Mouse (Mus musculus) gastrocnemius, adult 8-10 months (tissue): ENCODE results near the gene Wdr1. TPM values are rescaled to one million over a fixed set of nuclear protein-coding genes. Genes with fewer than 3 reads are reported as not detected.
A peak's percentile ranks its signal among the peaks of the same experiment; 100 is the strongest.
"Not testable (repeated sequence)": the region's sequence is repeated elsewhere in the genome, so short reads cannot be mapped to it uniquely, and the experiment has no call there.

ENCODE experiments used
- DNase-seq, 2 experiments: peaks; one replicate each; pipeline ENCODE4 v3.0.0; 2022; ENCODE audit warnings: low spot score in 2 of 2
- total RNA-seq, 4 experiments: library from RNA; stranded (reverse); gene quantifications; 2 replicates each; pipeline ENCODE4 v1.2.4; 2022

Wdr1 gene
- 10 to 100 TPM; 35.3 to 43.7 (median 38.8) TPM for total RNA-seq

DNA sequence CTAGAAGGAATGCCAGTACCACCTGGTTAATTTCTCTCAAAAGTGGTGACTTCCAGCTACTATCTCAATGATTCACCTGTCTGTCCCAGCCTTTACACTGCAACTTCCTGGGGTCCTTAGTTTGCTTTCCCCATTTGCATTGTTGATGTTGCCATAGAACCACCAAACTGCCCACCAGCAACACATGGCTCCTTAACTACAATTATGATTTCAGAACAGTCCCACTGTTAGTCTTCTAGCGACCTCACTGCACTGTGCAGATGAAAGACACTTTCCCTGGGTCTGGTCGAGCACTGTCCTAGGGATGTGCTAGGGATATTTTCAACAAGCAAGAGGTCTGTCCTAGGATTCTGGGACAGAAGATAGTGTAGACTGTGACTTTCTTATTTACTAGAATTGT lies at the start of gene Wdr1:
Wdr1 (minus strand) TSS at position 101 of the 400 bp plus-strand sequence.
- no peak for DNase-seq

DNA sequence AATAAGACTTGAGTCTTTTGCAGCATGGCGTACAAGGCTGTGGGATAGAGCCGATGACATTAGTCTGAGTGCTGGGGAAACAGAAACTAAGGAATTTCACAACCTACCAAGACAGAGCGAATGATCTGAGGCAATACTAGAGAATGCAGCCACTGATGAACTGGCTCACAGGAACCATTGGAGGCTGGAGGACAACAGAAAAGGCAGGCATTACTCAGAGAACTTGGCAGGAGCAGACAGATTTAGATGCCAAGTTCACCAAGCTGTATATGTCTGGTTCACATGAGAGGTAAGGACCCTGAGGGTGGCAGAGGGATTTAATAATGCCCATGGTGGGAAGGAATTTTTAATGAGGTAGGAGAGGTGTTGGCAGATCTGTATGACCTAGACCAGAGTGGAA lies 48.1 kb upstream of the Wdr1 start:
- no peak for DNase-seq

DNA sequence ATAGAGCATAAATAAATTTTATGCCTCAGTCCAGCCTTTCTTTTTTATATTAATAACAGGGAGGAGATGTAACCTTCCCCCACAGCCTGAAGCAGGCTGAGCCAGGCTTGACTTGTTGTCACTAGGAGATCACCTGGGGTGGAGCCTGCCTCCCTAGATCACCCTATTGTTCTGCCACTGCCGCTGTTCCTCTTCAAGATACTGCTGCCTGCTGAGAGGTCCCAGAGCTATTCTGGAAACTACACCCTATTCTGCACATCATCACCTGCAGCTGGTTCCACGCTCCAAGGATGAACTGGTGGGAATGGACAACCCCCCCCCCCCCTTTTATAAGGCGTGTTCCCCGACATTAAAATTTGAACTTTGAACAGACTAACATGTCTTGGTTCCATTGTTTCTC lies 45.2 kb upstream of the Wdr1 start:
- not testable (repeated sequence) for DNase-seq

DNA sequence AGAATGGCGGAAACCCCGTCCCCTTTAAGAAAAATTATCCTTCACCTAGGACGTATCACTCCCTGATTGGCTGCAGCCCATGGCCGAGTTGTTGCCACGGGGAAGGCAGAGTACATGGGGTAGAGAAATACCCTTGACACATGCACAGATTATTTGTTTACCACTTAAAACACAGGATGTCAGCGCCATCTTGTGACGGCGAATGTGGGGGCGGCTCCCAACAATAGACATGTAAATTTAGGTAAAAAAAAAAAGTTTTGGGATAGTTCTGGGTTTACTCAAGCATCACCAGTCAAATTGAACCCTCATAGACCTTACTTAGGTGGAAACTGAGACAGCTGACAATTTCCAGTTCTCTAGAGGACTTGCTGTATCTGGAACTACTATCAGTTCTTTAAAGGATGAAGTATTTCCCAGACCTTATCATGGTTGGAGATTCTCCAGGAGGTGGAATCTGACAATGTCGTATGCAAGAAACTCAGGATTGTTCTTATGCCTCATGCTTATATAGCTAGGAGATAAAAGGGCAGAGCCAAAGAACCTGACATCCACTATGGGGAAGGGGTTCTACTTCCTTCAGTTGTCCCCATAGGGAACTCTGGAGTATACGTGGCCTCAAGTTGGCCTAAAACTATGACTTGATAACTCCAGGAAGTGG lies 35.8 kb upstream of the Wdr1 start:
- no peak for DNase-seq

DNA sequence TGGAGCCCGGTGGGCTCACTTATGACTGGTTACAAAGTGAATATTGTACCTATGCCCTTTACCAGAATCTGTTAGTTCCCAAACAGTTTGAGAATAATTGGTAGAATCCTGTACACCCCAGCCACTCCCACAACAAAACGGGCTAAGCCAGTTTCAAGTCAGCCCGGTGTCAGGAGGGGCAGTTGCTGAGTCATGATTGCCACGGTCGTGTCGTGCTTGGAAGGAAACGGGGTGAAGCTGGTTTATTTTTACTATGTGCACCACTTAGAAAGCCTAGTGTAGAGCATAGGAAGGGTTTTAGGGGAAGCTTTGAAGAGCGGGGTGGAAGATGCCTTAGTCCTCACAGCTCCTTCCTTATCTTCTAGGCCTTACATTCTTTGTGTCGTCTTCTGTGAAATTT lies 25.9 kb upstream of the Wdr1 start:
- no peak for DNase-seq

DNA sequence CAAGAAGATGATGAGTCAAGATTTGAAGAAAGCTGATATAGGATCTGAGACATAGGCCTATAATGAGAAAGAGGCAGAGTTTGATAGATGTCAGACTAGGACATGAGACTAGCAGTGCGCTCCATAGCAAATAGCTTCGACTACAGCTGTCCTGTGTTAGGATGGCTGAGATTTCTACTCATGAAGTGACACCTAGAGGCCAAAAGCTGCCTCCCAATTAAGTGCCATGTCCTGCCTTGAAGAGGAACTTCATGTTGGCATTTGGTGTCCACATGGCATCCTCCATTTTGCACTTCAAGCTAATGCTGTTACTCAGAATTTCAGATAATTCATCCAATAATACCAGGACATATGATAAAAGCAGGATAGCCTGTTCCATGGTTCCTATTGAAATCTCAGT lies 22.4 kb upstream of the Wdr1 start:
- DNase-seq, result no peak

DNA sequence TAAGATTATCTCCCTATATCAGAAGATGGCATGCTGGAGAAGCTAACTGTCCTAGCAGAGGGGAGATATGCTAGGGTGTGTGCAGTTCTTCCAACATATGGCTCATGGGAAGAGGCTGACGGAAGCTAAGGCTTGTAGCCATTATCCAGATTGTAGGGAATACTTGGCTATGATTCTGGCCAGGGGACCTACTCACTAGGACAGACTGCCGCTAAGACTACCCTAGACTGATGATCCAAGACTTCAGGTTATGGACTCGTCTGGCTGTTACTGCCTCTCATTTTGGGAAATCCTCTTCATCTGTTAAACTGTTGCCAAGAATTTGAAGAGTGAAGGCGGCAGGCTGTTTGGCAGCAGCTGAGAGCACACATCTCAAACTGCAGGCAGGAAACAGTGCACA lies 20.0 kb upstream of the Wdr1 start:
- DNase-seq, result no peak

DNA sequence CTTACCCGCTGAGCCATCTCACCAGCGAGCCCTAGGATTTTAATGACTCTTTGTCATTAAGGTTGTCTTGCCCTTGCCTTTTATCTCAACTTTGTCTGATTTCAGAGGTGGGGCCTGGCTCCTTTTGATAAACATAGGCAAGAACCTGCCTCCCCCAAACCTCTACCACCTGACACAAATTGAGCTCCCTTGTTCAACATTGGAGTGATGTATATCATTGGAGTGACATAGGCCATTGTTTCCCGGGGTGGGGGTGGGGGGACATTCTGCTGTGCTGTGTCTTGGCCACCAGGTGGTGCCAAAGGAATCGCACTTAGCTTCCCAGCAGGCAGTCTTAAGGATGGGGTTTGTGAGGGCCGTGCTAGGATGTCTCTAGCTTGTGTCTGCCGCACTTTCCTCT lies 17.7 kb upstream of the Wdr1 start:
- no peak for DNase-seq

DNA sequence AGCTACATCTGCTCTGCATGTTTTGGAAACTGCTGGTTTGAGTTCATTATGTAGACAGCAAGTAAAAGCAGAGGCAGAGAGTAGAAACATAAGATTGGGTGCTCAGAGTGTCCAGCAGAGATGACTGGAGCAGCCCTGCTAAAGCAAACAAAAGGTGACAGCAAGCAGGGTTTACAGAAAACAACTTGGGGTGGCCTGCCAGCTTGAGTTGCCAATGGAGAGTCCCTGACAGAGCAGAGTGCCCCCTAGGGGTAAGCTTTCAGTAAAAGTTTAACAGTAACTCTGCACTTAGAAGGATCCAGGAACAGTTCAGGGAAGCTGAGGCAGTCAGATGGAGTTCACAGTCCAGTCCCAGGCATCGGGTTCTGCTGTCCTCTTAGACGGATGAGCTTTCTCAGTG lies 7.9 kb upstream of the Wdr1 start:
- no peak for DNase-seq

DNA sequence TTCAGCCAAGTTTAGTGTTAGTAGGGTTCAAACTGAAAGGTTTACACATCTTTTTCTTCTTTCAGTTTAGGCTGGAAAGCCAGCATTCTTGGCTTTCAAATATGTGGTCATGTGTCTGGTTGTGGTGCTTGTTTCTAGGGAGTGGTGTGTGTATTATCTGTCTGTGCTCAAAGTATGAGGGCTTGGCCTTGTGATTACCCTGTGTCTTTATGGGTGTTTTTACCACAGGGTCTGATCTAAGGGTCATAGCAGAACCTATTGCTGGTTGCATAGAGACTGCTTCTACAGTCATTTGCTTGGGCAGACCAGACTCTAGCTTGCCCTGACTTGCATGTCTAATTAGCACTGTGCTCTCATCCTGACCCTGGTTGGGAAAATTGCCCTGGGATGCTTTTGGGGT lies 5.6 kb upstream of the Wdr1 start:
- no peak for DNase-seq

DNA sequence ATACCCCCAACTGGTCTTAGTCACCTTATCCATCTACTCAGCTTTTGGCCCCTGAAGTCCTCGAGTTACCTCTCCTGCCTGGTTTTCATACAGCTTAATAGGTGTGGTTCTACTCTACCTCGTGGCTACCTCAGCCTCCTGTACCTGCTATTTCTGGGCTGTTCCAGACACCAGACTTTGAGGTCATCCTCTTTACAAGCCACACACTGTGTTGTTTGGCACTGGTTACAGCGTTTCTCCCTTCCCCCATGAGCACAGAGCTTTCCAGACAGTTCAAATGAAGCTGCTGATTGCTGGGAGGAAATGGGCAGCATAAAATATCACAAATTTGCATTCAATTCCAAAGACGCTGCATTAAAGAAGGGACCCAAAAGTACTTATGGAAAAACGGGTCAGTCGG lies 1.8 kb upstream of the Wdr1 start:
- no peak for DNase-seq

DNA sequence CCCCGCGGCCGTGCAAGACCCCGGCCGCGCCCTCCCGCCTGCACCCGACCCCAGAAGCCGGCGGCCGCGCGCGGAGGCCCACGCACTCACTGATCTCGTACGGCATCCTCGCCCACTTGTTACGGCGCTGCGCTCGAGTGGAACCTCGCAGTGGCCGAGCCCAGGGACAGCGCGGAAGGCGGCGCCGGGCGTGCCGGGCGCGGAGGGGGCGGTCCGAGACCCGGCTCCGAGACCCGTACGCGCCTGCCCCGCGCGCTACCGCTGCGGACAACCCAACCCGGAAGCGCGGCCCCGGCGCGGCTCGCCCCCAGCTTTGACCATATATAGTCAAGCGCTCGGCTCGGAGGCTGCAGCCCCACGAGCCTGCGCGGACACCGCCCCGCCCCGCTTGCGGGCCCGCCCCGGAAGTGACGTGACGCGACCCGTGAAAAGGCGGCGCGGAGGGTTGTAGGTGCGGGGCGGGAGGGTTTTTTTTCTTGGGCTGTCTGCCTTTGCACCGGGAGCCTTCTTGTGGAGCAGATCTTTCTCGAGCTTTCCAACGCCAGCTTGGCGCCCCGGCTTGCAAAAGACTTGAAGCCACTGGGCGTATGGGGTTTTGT lies 1.5 kb downstream of the Wdr1 start:
- peak; percentile 99 for DNase-seq

DNA sequence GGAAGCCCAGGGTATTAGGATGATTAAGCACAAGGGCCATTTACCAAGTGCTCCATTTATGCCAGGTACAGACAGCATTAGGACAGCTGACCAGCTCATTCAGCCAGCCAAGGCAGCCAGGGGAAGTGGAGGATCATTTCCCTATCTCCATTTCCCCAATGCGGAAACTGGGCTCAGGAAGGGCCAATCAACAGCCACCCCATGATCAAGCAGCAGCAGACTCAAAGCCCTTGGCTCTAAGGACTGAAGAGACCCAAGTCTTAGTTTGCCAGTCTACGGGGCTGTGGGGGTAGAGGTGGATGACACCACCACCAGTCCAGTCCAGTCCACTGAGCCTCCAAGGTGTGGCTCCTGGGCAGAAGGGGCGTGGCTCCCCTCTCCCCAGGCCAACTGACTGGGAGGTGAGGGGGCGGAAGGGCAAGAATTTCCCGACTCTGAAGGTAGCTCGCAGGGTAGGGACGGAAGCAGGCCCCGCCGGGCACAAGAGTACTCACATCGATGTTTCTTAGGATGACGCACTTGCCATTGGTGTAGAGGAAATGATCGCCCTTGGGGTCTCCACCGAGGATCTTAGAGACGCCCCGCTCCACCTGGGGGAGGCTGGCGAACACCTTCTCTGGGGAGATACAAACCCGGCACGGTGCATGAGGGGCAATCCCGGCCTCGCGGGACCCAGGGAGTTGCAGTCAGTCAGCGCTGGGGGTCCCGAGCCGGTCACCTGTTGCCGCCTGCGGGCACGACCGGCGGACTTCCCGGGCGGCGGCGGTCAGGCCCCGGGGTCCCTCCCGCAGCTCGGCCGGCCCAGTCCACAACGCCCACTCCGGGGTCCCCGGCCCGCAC lies 2.2 kb downstream of the Wdr1 start:
- peak; percentile 8 to 31 for DNase-seq

DNA sequence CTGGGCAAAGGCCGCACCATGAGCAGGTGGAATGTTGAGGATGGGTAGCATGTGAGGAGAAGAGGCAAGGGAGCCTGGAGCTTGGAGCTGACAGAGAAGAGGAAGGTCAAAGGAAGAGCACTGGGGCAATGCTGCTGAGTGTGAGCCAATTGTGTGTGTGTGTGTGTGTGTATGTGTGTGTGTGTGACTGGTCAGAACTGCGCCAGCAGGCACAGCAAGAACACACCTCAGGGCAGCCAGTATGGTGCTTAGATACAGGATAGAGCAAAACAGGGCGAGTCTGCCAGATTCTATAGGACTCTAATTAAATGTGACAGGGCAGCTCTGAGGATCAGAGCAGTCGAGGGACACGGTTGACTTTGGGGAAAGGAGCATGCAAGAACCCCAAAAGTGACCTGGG lies 4.2 kb downstream of the Wdr1 start:
- DNase-seq, result no peak

DNA sequence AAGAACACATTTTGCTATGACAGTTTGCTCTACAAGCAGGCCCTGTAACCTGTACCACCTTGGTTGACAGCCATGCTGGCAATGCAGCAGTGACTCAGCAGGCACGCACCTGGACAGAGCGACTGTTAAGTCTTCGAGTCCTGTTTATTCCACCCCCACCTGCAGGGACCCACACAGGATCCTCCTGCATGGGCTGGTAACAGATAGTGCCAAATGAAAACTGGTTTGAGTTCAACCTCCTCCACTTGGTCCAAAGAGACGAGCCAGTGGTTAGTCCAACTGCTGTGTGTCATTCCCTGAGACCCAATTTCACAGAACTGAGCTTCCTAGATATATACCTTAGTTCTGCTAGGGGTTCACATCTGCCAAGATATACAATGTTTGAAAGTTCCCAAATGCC lies 5.2 kb downstream of the Wdr1 start:
- no peak for DNase-seq

DNA sequence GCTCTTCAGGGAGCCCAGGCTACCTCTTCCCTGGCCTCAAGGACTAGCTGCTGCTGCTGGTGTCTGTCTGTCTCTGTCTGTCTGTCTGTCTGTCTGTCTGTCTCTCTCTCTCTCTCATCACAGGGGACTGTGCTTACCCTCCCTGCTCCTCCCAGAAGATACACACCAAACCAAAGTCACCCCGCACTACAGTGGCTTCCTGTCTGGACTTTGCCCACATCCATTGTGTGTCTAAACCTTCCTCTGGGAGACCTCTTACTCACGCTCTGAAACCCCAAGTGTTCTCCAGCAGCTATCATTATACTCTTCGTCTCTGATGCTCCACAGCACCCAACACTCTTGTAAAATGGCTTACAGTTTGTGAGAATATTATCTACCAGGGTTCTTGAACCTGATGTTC lies 6.6 kb downstream of the Wdr1 start:
- DNase-seq, result no peak

DNA sequence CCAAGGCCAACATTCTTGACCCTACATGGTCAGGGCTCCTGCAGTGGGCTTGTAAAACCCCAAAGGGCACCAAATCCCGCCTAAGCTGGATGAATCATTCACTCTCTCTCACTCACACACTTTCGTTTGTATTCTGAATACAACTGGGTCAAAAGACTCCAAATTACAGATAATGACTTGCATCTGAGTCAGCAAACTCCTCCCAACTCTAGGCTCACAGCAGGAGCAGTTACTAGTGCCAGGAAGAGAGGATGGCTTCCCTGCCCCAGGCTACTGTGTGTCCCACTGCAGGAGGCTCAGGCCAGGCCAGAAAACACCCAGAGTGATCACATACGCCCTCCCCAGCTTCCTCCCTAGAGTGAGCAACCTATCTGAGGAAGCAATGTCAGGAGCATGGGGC lies 9.1 kb downstream of the Wdr1 start:
- DNase-seq, result no peak

DNA sequence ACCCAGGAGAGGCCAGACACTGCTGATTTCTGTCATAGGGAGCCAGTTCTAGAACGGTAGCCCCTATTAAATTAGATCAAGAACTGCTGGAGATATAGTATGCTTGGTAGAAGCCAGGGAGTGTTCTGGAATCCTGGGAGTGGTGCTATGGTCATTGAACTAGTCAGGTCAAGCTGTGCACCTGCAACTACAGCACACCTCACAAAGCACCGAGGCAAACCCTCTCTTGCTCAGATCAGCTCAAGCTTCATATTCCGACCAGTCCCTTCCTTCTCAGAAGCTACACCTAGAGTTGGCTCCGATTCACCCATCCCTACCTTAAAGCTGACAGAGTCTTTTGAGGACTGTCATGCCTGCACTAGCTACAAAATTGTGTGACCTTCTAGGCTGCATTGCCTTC lies 9.5 kb downstream of the Wdr1 start:
- no peak for DNase-seq

DNA sequence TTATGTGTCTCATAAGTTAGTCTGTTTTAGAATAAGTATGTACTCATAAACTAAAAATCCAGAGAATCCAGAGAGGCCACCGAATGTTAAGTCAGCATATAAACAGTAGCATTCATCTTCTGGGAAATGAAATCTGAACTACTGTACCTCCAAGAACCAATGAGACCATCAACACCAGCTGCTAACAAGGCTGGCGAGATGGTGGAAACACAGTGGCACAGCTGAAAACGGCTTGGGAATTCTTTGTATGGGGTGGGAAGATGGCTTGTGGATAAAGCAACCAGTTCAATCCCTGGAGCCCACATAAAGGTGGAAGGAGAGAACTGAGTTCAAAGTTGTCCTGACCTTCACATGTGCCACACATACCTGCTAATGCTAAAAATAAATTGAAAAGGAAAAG lies 10.4 kb downstream of the Wdr1 start:
- DNase-seq, result no peak

DNA sequence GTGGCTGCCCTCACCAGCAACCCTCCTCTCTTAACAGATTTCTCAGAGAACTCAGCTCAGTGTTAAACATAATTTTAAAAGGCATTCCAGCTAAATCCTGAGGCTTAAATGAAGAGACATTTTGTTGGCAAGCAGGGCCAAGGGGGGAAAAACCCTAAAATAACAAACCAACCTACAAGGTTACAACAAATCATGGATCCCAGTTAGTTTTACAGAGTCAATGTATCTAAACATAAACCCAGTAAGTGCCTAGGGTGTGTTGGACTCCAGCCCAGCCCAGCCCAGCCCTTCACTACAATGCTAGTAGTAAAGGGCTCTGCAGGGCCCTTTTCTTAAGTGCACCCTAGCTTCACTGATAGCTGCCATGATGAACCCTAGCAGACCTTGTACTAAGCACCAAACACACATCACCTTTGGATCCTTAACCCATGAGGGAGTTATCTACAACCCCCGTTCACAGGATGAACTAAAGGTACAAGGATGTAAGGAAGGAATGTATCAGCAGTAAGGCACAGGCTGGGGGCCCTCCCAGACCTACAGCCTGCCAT lies 12.7 kb downstream of the Wdr1 start:
- no peak for DNase-seq

DNA sequence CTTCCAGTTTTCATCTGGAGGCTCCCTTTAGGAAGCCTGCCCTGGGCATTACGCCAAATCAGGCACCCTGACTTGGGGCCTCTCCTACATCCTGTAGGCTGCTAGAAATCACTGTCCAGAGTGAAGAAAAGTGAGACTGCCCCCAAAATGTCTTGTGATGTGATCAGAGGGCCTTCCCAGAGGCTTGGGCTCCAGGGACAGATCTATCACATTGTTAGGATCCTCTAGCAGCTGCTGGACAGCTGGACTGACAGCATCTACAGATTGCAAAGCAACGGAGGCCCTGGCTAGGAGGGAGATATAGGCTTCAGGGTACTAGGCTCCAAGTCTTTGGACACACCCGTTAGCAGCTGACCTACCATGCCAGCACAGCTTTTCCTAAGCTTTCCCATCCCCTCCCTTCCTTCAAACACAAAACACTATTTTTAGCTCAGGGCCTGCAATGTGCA lies 13.5 kb downstream of the Wdr1 start:
- DNase-seq, result no peak

DNA sequence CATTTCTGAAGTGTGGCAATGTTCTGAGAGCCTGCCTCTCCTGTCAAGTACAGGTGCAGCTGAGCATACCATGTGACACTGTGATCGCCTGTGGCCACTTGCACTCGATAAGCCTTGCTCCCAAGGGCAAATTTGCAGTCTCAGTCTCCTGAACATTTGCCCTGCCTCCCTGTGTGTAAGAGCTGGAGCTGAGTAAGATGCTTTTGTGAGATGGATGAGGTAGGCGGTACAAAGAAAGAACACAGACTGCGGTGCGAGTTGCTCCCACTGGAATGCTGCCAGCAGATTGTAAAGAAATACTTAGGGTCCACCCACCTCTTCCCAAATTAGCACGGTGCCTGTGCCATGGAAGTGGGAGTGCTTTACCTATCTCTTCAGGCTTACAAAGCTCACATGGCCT lies 15.6 kb downstream of the Wdr1 start:
- no peak for DNase-seq
